Mouse (Mus musculus) c-Kit-positive CD71-negative TER-119-negative erythroid progenitor cells, embryonic 14.5 days (primary cell): ENCODE data around the gene Pmepa1.
A peak's percentile ranks its signal among the peaks of the same experiment; 100 is the strongest.

Experiments
- DNase-seq: peaks from one replicate; pipeline ENCODE4 v3.0.0-alpha.2; 2013; ENCODE audit warnings: low read depth

The Pmepa1 gene

DNA sequence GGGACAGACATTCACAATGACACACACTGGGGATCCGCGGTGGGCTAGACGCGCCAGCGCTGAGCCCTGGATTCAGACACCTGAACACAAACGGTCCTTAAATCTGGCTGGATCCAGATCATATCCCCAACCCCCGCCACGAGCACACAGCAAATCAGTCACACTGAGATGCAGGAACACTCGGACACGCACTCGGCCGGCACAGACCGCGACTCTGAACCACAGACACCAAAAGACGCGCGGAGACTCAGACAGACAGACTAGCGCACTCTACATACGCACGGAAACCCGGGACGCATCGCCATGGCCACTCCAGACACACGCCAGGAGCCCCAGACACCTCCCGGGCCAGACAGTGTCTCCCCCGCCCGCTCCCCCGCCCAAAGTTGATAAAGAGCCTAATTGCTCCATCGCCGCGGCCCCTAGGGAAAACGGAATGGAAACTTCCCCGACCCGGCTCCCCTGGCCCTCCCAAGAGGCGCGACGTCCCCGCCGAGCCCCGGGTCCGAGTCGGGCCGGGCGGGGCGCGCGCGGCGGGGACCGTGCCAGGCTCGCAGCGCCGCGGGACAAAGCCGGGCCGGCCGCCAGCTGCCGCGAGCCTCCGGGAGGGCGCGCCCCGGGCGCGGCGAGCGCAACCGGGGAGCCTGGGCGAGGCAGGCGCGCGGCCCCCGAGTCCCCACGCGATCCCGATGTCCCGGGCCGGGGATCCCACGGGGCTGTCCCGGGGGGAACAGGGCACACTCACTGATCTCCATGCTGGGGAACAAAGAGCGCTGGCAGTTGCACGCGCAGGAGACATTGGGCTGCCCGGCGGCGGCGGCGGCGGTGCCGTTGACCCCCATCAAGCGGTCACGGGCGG lies 761 bp downstream of the Pmepa1 start:
- no peak for DNase-seq

DNA sequence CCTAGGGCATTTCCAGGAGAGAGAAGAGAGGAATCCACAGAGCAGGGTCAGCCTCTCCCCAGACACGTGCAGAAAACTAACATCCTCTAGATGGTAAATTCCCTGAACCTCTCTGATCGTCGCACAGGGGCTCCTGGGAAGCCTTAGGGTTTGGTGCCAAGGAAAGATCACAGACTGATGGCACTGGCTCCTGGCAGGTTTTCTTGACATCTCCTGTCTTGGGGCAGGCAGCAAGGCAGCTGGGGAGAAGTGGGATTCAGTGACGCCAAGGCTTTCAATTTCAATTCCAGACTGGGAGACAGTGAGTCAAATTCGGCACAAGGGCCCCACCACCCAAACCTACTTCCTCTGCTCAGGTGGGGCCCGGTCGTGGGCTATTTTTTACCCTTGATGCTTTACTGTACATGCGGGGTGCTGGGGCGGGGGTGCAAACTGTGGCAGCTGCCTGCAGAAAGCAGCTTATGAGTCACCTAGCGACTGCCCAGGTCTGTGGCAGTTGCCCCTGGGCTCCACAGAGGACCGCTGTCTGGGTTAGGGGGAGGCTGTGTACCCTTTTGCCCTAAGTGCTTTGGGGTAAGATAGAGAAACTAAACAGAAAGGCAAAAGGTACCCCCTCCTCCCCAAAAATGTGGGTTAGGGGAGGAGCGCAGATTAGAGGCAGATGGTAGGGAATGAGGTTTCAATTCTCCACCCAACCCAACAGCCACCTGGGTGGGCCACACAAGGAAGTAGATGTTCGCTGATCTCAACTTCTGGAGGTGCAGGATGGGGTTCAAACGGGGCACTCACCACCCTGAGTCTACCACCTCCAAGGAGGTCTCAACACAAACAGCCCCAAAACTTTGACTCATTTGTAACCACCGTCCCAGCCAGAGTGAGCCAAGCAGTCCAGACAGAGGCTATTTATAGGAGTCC lies 1.6 kb downstream of the Pmepa1 start:
- no peak for DNase-seq

DNA sequence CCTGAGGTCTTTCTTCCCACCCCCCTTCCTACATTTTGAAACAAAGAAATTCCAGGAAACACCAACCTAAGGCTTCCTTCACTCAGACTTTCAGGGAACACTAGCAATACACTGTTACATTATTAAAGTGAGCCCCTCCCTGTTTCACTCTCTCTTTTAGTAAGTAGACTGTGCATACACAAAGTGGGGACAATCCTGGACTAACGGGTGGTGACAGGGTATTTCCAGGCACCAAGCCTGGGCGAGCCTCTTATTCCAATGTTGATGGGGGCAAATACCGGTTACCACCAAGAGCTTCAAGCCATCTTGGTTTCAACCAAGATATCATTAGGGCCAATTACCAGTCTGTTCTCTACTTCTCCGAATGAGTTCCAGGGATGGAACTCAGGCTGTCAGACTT lies 2.4 kb downstream of the Pmepa1 start:
- no peak for DNase-seq

DNA sequence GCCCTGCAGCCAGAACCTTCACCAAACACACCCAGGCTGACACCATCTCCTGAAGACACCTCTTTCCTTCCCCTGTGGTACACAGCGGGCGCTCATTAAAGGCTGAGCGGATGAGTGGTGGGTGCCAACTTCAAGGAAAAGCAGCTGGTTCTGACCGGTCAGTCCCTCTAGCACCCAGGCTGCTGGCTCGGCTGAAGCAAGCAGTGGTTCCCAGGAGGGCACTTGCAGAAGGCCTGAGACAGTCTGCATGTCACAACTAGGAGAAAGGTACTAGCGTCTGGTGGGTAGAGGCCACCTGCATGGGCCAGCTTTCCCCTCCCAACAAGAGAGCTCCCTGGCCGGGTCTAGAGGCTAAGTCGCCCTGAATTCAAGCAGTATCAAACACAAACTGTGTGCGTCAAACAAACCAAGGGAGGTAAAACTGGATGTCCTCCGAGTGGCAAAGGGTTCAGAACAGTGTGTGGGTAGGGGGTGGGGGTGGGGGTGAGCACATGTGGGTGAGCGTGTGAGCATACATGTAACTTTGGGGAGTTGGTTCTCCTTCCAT lies 3.9 kb downstream of the Pmepa1 start:
- no peak for DNase-seq

DNA sequence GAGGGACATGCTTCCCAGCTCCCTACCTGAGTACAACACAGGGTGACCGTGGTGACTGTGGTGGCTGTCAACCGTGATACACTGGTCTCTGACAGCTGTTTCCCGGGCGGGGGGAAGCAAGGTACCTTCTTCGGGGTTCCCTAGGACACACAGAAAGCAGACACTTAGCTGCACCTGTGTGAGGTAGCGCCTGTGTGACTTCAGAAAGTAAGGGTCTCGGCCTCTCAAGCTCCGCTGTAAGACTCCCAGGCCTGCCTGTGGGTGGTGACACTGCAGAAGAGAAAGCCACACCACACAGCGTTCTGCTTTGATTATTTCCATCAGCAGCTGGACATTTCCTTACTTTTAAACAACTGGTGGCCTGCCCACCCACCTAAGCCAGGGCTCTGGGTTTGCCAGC lies 4.8 kb downstream of the Pmepa1 start:
- DNase-seq: no peak

DNA sequence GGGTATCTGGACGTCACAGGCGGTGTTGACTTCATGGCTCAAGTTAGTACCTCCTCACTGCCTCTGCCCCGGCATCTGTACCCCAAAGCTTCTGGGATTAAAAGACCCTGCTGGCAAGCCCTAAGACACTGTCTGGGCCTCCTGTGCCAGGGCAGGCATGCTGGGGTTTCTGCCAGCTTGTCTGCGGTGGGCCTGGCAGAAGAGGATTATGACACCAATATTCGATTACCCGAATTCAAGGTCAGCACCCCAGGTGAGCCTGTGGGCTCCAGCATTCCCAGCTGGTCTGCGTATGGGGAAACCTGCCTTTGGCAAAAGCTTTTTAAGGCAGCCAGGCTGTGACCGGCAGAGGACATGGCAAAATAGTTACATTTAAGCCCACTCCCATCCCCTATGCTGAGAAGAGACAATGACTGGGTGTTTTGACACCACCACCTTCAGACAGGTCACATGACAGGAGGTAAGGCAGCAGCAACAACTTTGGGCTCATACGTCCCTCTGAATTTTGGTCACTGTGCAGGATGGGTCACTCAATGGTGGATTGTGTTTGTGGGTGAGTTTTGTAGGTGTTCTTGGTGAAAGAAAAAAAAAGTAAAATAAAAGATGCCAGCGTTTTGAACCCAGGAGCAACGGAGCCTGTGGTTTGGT lies 5.6 kb downstream of the Pmepa1 start:
- no peak for DNase-seq

DNA sequence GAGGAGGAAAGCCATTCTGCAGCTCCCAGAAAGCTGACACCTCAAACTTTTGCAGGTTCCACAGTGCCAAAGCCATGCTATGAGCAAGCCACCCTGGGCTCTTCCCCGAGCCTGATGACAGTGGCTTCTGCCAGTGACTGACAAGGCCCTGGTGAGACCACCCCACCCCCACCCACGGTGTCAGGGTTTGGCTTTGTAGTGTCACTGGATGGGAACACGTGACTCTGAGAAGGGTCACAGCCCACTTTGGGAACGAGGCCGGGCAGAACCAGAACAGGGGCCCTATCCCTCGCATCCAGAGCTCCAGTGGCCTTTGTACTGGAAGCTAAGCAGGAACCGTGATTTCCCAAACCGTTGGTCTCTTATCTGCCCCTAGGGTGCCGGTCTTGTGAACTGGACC lies 6.1 kb downstream of the Pmepa1 start:
- DNase-seq: no peak

DNA sequence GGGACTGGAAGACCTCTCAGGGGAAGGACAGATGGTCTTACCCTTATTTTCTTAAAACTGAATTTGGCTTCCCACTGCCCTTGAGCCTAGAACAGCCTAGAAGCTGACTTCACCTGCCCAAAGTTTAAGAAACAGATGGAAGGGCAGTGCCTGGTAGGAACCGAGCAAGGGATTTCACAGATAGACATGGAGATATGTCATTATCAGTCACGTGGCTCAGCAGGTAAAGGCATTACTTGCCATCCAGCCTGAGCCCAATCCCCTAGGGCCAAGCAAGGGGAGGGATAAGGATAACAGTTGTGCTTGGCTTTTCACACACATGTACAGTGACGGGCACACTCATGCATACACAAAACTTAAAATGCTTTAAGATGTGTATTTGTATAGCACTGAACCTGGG lies 8.8 kb downstream of the Pmepa1 start:
- no peak for DNase-seq

DNA sequence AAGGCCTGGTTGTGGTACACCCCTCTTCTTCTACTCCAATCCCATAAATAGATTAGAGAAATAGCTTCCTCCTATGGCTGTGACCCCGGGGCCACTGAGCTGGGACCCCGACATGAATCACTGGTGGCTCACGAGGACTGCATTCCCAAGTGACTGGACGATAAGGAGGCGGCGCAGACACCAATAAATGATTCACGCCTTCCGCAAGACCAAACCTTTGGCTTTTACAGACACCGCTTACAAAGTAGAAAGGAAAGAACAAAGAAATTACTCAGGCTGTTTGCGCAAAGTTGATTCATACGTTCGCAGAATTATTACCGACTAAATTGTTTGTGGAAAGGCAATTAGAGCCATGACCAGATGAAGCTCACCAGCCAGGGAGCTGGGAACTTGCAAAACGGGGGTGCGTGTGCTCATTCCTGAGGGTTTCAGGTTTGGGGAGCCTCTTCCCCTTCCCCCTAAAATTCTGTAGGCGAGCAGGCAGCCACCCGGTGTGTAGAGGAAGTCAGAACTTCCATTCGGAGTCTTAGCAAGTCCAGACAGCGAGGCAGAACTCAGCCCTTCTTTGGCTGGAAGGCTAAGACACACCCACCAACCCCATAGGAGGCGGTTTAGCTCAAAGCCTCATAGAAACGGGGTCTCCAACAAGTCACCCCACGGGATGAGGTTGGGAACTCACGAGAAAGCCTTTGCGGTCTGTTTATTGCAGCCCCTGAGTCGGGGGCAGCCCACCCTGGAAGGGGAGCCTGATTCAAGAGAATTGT lies 9.8 kb downstream of the Pmepa1 start:
- no peak for DNase-seq

DNA sequence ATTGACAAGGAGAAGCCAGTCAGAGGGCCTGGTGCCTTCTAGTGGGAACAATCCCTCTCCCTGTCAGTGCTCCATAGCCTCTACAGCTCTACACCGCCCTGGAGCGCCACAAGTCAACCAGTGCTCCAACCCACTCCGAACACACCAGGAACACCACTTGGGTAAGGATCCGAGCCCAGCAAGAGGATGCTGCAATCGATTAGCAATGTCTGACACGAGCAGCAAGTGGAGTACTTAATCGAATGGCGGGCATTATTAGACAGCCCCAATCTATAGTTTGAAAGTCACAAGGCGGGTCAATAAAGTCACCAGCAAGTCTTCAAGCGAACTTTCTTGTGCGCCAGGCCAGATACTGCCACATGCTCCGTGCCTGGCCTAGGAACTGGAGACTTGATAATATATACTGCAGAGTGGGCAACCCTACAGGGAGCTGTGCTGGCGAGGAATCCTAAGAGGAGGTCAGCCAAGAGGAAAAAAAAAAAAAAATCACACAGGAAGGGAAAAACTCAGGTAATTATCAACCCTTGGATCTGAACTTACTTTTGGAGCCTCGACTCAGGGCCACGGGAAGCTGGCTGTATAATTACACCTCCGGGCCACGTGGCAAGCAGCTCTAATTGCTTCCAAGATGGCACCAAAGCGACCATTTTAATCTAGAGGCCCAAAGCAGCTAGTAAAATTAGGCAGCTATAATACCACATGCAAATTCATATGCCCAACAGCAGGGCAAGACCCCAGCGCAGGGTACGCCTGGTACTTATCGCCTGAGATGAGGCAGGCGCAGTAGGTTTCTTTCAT lies 10.7 kb downstream of the Pmepa1 start:
- no peak for DNase-seq

DNA sequence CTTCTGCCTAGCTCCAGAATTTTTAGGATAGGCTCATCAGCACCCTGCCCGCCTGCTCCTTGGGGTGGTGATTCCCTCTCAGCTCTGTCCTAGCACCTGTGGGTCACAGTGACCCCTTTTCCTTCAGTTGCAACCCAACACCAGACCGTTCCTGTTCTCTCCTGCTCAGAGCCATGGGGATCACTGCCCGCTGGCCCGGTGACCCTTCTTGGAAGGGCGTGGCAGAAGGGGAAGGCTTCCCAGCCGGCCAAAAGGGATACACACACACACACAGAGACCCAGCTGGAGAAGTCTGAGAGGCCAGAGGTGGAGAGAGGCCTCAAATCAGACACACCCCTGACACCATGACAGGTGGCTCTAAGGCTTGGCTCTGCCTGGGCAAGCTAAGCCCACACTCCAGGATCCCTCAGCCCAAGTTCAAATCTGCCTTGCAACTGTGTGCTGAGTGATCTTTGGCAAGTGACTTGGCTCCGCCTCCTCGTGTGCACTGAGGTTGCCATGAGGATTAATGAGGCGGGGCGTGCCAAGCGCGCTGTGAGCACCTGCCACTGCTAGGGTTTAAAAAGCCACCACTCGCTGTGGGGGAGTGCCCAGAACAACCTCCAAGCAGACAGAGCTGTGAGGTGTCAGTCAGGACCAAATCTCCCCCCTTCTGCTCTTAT lies 11.7 kb downstream of the Pmepa1 start:
- DNase-seq: no peak

DNA sequence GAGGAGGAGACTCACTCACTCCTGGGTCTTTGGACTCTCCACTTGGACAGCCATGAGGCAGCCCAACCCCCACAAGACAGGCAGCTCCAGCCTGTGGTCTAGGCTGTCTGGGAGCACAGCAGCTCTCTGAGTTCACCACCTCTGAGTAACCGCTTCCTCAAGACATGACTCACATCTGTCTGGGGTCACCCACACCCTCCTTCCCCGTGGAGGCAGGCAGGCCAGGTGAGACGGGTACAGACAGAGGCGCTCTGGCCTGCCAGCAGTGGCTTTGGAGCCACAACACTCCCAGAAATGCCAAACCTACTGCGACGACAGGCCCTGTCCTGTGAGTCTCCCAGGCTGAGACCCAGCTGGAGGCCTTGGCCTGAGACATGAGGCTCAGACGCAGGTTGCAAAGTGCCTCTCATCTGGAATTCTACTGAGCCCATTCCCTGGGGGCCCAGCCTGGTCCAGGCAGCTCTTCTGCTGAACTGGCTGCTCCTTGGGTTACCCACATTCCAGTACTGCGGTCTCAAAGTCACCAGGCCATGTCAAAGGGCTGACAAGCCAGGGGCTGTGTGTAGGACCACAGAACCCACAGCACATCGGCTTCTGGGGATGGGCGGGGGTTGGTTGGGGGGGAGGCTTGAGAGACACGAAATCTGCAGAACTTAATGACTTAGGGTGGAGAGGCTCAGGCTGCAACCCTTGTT lies 12.6 kb downstream of the Pmepa1 start:
- peak; percentile 49 for DNase-seq

DNA sequence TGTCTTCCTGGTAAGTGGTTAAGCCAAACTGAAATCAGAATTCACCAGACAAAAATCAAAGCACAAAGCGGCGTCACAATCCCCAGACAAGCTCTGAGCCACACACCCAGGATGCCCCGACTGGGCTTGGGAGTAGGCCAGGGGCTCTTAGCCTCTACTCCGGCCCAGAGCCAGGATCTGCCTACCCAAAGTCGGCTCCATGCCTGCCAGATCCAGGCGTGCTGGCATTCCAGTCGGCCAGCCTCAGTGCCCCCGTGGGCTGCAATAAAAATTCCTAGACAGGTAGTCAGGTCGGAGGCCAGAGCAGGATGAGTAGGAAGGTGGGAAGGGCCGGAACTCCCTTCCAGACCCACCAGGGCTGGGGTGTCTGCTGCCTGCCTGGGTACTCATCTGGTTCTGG lies 14.8 kb downstream of the Pmepa1 start:
- DNase-seq: no peak

DNA sequence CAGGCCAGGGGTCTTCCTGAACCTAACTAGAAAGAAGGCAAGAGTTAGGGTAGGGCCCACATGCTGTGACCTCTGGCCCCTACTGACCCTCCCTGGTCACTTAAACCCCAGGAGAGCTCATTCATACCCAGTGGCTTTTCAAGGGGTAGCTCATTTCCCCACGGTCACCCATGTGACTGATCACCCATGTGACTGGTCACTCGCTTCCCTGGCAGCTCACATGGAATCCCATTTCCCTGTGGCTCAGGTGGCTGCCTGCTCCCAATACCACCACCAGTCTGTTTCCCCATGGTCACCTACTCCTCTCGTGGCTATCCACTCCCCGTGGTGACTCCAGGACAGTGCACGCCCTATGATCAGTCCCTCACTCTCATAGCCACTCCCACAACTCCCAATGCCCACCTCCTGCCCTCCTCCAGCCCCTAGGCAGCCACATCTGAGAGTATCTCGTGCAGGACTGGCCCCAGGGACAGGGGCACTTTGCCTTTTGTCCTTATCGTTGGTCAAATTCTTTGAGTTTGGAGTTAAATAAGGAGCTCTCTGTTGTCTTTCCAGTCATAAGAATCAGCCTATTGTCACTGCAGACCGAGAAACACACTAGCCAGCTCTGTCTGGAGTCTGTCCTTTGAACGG lies 17.8 kb downstream of the Pmepa1 start:
- no peak for DNase-seq

DNA sequence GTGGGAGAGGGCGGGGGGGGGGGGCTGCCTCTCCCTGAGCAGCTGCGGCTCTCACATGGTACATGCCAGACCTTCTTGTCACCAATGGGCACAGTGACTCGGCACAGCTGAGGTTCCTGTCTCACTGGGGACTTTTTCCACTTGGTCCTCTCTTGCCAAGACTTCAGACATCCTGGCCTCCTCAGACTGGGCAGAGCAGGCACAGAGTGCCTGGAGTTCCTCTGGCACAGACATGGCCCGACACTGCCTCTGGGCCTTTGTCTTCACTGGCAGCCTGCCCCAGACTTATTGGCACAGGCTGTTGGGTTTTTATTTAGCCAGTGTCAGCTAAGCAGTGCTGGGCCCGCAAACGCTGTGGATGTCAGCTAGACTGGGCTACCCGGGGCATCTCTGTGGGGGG lies 18.7 kb downstream of the Pmepa1 start:
- DNase-seq: no peak

DNA sequence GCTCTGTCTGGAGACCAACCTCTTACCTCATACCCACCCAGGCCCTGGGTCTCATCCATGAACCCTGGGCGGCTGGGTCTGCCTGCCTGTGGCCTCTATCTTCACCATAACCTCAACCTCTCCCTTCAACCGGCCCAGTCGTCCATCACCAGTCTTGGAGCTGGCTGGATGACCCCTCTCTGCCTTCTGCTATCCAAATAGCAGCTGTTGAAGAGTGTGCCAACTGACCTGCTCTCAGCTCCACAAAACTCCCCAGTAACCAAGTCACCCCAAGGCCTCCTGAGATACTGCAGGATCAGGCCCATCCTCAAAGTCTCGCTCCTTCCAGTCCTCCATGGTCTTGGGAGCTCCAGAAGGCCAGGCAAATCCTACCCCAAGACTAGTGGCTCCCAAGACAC lies 19.8 kb downstream of the Pmepa1 start:
- no peak for DNase-seq

DNA sequence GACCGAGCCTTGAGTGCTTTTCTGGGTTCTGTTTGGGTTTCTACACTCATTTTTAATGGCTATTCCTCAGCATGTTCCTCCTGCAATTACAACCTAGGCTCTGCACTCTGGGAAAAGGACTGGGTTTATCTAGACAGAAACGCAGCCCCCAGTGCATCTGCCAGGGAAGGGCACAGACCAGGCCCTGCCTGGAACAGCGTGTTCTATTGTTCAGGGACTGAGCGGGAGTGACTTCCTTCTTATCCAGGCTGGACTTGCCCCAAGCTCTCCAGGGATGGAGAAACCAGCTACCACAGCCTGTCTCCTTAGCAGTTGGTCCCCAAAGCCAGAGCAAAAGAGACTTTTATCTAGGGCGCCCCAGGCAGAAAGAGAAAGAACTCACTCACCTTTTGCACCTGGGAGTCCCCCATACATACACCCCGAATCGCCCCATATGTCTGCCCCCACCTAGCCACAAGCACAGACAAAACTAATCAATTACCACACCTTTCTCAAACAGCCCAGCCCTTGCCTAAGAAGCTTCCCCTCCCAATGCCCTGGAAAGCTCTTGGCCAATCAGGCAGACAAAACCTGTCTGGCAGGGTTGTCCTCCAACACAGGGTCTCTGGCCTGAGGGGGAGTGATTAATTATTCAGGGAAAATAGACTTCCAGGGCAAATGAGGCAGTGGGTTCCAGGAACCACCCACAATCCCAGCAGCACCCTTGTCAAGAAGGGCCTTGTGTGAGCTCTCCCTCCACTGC lies 20.4 kb downstream of the Pmepa1 start:
- DNase-seq: no peak
